Mouse (Mus musculus) left cerebral cortex, postnatal 10 days (tissue): ENCODE measurements at regions not wholly inside any gene's neighbourhood (a gene's known extent, or its start where the extent isn't known, plus 50 kb on each side); places are given as distances from the start of the nearest gene placed in this dataset.

Experiments used
- DNase-seq, 2 experiments: peaks; one replicate each; pipeline ENCODE4 v3.0.0; 2021 to 2022; ENCODE audit warnings: low spot score in 2 of 2, mixed read lengths in 1 of 2; ENCODE audit errors: extremely low spot score in 1 of 2
- intact Hi-C: fragments of 180-260 bp; cut with DNase I; formaldehyde crosslinking; loops from one replicate; pipeline ENCODE4 v1.15.1; 2025

GRCm38 (mm10) chr3:127953610-127954009, 57.5 kb upstream of the Fam241a start:
- peak in 1 of 2 experiments; percentile 22 for DNase-seq
- intact Hi-C loops = loop anchor here (5.0 kb wide), 1 partner anchor 326 kb away; no protein-coding TSS in a partner anchor

GRCm38 (mm10) chr3:127948898-127949620, 52.9 kb upstream of the Fam241a start:
- DNase-seq = peak; percentile 32 to 68
- intact Hi-C loops = loop anchor here (1.0 to 10.0 kb wide), 3 partner anchors 96 to 374 kb away; no protein-coding TSS in a partner anchor

- DNase-seq = no peak
- intact Hi-C loops = loop anchor here (10.0 kb wide), 2 partner anchors 184 to 374 kb away; no protein-coding TSS in a partner anchor
Observed at GRCm38 (mm10) chr3:127948326-127948725, 52.2 kb upstream of the Fam241a start.
